Mouse (Mus musculus) erythroblast, embryonic 14.5 days (primary cell): ENCODE data around the gene Gjb4. TPM values are rescaled to one million over a fixed set of nuclear protein-coding genes. Genes with fewer than 3 reads are reported as not detected.

Experiments
- H3K27me3 ChIP-seq: 2 replicates; pipeline ENCODE4 v1.6.1; 2012; ENCODE audit warnings: inconsistent platforms; ENCODE audit not compliant: control insufficient read depth
- H3K36me3 ChIP-seq: 2 replicates; pipeline ENCODE4 v1.6.1; 2012; ENCODE audit warnings: mild to moderate bottlenecking, inconsistent platforms; ENCODE audit not compliant: control insufficient read depth
- H3K4me1 ChIP-seq: 2 replicates; pipeline ENCODE4 v1.6.1; 2012; ENCODE audit warnings: inconsistent platforms; ENCODE audit not compliant: control insufficient read depth
- H3K4me3 ChIP-seq: replicated peaks from 2 replicates; pipeline ENCODE3; 2012; ENCODE audit warnings: moderate library complexity, mild to moderate bottlenecking, inconsistent platforms
- H3K9me3 ChIP-seq: 2 replicates; pipeline ENCODE4 v1.6.1; 2012; ENCODE audit warnings: low read length, inconsistent platforms, mixed read lengths; ENCODE audit not compliant: control insufficient read depth
- GATA1 ChIP-seq: IDR thresholded peaks from 2 replicates; pipeline ENCODE4 v1.6.1; 2012; ENCODE audit warnings: low read length, inconsistent platforms, mixed read lengths
- TAL1 ChIP-seq: IDR thresholded peaks from 3 replicates; pipeline ENCODE4 v1.6.1; 2012; ENCODE audit warnings: low read length, inconsistent platforms, mixed read lengths
- polyA plus RNA-seq: library from polyadenylated mRNA; stranded (reverse); fragments of >175 nt; gene quantifications from 2 replicates; pipeline ENCODE4 v1.2.3, GENCODE M21; 2012

Gjb4 gene
- 0.45 TPM in 1 of 2 replicates, not detected in the other for polyA plus RNA-seq

DNA sequence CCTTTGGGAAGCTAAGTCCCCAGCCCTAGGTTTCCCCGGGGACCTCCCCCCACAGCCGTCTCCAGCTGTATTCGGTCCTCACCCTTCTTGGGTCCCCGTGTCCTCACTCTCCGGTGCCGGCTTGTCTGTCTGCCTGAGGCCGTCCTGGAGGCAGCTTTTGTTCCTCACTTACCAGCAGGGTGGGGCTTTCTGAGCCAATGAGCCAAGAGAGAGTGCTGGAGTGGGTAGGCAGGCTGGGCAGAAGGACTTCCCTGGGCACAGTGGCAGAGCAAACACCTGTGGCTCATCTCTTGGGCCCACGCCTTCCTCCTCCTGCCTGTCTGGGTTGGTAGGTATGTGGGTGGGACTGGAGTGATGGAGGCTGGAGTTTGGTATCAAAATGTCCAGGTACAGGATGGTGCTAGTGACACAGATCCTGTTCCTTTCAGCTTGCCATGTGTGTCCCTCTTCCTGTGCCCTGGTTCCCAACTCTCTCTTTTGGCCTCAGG, at the start of gene Gjb4:
Gene Gjb4, minus strand, starts transcription at position 131 of the 488 bp plus-strand sequence.
- Histone ChIP-seq H3K4me3 (peak within 1 kb of the TSS; percentile 30), H3K27me3 (no peaks in the 10 kb centered on the region), H3K4me1 (peaks cover 7% of the 10 kb centered on the region), H3K36me3 (peaks cover 9% of the 10 kb centered on the region; the same call in 1 of the 2 replicates), H3K9me3 (no peaks in the 10 kb centered on the region)
- TF ChIP-seq GATA1 (no peak), TAL1 (no peak)

DNA sequence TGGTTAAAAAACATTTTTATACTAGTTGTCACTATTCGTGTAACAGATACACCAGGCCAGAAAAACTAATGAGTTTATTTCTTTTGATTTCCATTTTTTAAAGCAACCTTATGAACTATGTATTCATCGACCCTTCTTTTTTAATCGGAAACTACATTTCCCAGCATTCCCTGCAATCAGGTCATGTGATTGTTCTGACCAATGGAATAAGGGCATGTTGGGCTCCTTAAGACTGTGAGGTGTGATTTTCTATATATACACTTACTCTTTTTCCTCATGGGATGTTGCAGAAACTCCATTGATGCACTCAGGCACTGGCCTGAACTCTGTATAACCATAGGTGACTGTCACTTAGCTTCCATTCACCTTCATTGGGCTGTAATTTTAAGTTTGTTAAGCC, 48.7 kb upstream of the Gjb4 start:
- TF ChIP-seq GATA1 (no peak), TAL1 (no peak)
- Histone ChIP-seq H3K9me3 (peaks cover 13% of the 10 kb centered on the region), H3K4me1 (no peaks in the 10 kb centered on the region), H3K36me3 (no peaks in the 10 kb centered on the region), H3K27me3 (no peaks in the 10 kb centered on the region), H3K4me3 (no peak overlapping the region)

DNA sequence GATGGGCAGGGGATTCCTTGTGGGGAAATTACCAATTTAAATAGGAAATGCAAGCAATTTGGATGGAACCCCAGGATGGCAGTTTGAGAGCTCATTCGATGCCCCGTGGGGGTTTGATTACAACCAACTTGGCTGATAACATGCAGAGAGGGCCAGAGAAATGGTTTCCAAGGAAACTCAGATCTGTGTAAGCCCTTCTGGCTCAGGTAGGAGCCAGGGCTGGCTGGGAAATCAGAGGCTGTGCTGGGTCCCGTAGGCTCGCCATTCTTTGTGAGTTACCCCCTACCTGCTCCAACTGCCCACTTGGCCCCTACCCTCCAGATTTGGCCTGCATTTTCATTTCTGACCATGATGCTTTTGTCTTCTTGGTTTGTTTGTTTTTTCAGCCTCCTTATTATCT, 48.3 kb upstream of the Gjb4 start:
- TF ChIP-seq GATA1 (no peak), TAL1 (no peak)
- no peaks in the 10 kb centered on the region for H3K27me3 ChIP-seq
- H3K4me1 ChIP-seq, result no peaks in the 10 kb centered on the region
- peaks cover 13% of the 10 kb centered on the region for H3K9me3 ChIP-seq
- no peaks in the 10 kb centered on the region for H3K36me3 ChIP-seq
- H3K4me3 ChIP-seq, result no peak overlapping the region

DNA sequence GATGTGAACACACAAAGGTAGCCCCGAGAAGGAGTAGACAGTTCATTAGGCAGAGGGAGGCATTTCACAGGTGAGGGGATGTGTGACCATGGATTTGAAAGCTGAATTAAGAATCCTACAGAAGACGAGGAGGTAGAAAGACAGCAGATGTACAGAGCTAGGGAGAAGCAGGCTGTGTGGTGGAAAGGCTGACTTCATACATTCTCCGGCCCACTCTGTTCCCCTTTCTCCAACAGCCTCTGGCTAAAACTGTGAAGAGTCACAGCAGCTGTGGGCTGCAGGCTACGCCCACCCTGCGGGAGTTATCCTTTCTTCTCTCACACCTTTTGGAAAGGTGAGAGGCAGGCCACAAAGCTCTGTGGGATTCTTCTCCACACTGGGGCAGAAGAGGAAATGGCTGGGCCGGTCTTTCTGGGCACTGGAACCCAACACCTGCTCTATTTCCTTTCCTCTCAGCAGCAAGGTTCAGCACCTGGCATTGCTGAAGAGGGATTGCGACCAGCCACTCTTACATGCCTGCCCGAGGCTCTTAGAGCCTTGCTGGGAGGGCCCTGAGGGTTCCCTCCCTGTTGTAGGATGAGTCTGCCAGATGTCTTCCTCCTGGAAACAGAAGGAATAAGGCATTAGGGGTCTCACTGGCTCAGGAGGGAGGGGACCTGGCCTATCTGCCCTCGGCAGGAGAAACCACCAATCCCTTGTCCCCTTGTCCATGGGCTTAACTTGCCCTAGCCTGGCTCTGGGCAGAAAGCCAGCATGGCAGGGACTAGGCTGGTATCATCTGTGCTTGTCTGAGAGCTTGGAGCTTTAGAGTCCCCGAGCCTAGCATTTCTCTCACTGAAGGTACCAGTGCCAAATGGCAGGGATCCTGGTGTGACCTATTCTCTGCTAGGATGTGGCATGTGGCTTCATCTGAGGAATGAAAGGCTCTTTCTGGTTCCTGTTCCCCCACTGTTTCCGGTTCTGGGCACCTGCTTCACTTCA, 46.6 kb upstream of the Gjb4 start:
- Histone ChIP-seq H3K4me1 (no peaks in the 10 kb centered on the region), H3K27me3 (no peaks in the 10 kb centered on the region), H3K4me3 (no peak overlapping the region), H3K36me3 (no peaks in the 10 kb centered on the region), H3K9me3 (peaks cover 10% of the 10 kb centered on the region)
- TF ChIP-seq GATA1 (no peak), TAL1 (no peak)

DNA sequence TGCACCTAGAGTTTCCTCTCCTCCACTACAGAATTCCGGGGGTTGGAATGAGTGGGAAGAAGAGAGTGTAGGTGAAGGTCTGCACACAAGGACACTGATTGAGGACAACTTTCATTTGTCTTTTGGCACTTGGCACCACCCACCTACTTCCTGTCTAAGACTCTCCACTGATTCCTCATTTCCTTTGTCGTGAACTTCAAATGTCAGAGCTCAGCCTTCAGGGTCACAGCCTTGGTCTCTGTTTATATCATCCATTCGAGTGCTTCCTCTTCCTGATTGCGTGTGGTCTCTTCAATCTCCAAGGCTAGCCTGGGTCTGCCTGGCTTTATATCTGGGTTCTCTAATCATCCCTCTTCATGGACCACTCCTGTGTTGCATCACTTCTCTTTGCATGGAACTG, 41.7 kb upstream of the Gjb4 start:
- no peaks in the 10 kb centered on the region for H3K36me3 ChIP-seq
- H3K4me3 ChIP-seq, result no peak overlapping the region
- no peaks in the 10 kb centered on the region for H3K4me1 ChIP-seq
- TF ChIP-seq TAL1 (no peak), GATA1 (no peak)
- H3K9me3 ChIP-seq, result peaks cover 4% of the 10 kb centered on the region; the same call in 1 of the 2 replicates
- H3K27me3 ChIP-seq, result no peaks in the 10 kb centered on the region

DNA sequence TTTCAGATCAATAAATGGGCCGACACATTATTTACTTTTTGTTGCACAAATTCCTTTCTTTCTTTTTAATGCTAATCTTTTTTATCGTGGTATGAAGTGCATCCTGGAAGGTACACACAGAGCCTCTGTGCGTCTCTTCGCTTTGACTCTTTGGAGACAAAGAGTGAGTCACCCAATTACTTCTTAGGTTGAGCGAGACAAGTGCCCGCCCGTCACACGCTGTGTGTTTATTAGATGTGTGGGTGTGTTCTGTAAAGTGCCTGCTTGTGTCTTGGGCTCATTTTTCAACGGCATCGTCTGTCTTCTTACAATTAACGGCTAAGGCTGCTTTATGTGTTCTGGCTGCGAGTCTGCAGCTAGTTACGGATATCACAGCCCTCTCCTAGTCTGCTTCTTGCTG, 35.8 kb upstream of the Gjb4 start:
- Histone ChIP-seq H3K4me3 (no peak overlapping the region), H3K36me3 (no peaks in the 10 kb centered on the region), H3K9me3 (peaks cover 4% of the 10 kb centered on the region; the same call in 1 of the 2 replicates), H3K4me1 (no peaks in the 10 kb centered on the region), H3K27me3 (no peaks in the 10 kb centered on the region)
- TF ChIP-seq TAL1, result no peak

DNA sequence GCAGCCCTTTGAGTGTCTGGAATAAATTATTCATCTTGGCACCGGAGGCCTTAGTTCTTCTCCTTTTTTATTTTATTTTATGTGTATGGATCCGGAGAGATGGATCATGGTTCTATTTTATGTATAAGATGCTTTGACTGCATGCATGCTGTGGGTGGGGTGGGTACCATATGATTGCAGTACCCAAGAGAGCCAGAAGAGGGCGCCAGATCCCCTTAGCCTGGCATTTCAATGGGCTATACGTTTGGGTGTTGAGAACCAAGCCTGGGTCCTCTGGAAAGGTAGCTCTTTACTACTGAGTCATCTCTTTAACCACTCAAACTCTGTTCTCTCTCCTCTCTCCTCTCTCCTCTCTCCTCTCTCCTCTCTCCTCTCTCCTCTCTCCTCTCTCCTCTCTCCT, 23.5 kb upstream of the Gjb4 start:
- Histone ChIP-seq H3K4me1 (no peaks in the 10 kb centered on the region), H3K27me3 (no peaks in the 10 kb centered on the region), H3K4me3 (no peak overlapping the region), H3K36me3 (no peaks in the 10 kb centered on the region), H3K9me3 (no peaks in the 10 kb centered on the region)
- TF ChIP-seq GATA1, result no peak
- no peak for TF ChIP-seq TAL1

DNA sequence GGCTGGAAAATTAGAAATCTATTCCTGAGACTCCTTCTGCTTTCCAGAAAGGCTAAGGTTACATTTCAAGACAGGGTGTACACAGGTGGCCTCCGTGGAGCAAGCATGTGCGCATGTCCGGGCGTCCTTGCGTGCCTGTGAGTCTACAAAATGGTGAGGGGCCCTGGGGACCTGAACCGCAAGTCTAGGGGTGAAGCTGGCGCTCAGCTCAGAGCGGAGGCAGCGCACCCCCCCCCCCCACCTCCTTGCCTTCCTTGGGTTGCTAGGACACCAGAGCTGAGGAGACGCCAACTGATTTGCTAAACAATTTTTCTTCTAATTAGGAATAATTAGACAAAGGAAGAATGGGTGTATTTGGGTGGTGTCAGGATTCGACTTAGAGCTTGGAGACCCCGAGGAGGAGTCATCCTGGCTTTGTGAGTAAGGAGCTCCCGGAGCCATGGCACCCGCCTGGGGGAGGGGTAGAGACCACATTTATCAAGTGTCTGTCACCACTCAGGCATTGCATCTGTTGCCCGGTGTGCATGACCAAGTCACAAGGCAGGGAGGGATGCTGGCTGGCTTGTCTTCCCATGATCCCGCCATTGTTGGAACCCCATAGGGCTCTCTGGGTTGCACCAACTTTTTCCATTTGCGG, 21.8 kb upstream of the Gjb4 start:
- no peaks in the 10 kb centered on the region for H3K27me3 ChIP-seq
- H3K9me3 ChIP-seq, result no peaks in the 10 kb centered on the region
- H3K4me3 ChIP-seq, result no peak overlapping the region
- no peak for TF ChIP-seq TAL1
- no peak for TF ChIP-seq GATA1
- no peaks in the 10 kb centered on the region for H3K4me1 ChIP-seq
- H3K36me3 ChIP-seq, result no peaks in the 10 kb centered on the region

DNA sequence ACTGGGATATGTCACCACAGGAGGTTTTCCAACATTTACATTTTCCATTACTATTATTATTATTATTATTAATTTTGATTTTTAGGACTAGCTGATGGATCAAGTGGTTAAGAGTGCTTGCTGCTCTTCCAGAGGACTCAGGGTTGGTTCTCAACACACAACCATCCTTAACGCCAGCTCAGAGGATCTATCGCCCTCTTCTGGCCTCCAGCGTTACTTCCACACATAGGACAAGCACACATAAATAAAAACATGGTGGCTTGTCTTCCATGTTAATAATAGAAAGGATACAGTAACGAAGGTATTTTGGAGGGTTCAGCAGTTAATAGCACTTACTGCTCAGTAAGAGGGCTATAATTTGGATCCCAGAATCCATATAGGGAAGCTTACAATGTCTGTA, 20.8 kb upstream of the Gjb4 start:
- no peak for TF ChIP-seq GATA1
- TF ChIP-seq TAL1, result no peak
- Histone ChIP-seq H3K36me3 (no peaks in the 10 kb centered on the region), H3K4me3 (no peak overlapping the region), H3K4me1 (no peaks in the 10 kb centered on the region), H3K9me3 (no peaks in the 10 kb centered on the region), H3K27me3 (no peaks in the 10 kb centered on the region)
